Mouse (Mus musculus) midbrain, postnatal 0 days (tissue): Measurements from ENCODE around the gene Mtfp1. TPM values are rescaled to one million over a fixed set of nuclear protein-coding genes. Genes with fewer than 3 reads are reported as not detected.
"Not testable (repeated sequence)": the region's sequence is repeated elsewhere in the genome, so short reads cannot be mapped to it uniquely, and the experiment has no call there.

Experiments
- ATAC-seq: fragments of 200-750 bp; cut with Nextera tagmentation; 2 replicates; pipeline ENCODE4 v1.8.0; 2017; ENCODE audit warnings: moderate number of reproducible peaks, mild to moderate bottlenecking, moderate TSS enrichment, moderate library complexity; ENCODE audit not compliant: low FRiP score
- DNase-seq: peaks from one replicate; pipeline ENCODE4 v3.0.0-alpha.2; 2015; ENCODE audit warnings: low spot score
- H3K27ac ChIP-seq: fragments of 300-500 bp; sonication (generic); 2 replicates; pipeline ENCODE4 v1.5.1; 2014; ENCODE audit warnings: low read depth, mild to moderate bottlenecking, low read length, mixed read lengths
- H3K27me3 ChIP-seq: fragments of 300-500 bp; sonication (generic); 2 replicates; pipeline ENCODE4 v1.6.1; 2014; ENCODE audit warnings: low read length, control low read depth, mixed read lengths; ENCODE audit not compliant: insufficient read depth
- H3K36me3 ChIP-seq: fragments of 300-500 bp; sonication (generic); 2 replicates; pipeline ENCODE4 v1.6.1; 2014; ENCODE audit warnings: low read length, control low read depth, mixed read lengths; ENCODE audit not compliant: insufficient read depth
- H3K4me1 ChIP-seq: fragments of 300-500 bp; sonication (generic); 2 replicates; pipeline ENCODE4 v1.6.1; 2014; ENCODE audit warnings: mild to moderate bottlenecking, control low read depth, antibody characterized with exemption, low read length, mixed read lengths; ENCODE audit not compliant: insufficient read depth
- H3K4me2 ChIP-seq: fragments of 300-500 bp; sonication (generic); 2 replicates; pipeline ENCODE4 v1.6.1; 2014; ENCODE audit warnings: low read depth, mild to moderate bottlenecking, low read length, mixed read lengths; ENCODE audit not compliant: poor library complexity, severe bottlenecking
- H3K4me3 ChIP-seq: fragments of 300-500 bp; sonication (generic); 2 replicates; pipeline ENCODE4 v1.5.1; 2014; ENCODE audit warnings: low read depth, mild to moderate bottlenecking, low read length, moderate library complexity
- H3K9ac ChIP-seq: fragments of 300-500 bp; sonication (generic); replicated peaks from 2 replicates; pipeline ENCODE4 v1.6.1; 2014; ENCODE audit warnings: mild to moderate bottlenecking, low read length, moderate library complexity, mixed read lengths; ENCODE audit not compliant: poor library complexity, severe bottlenecking
- H3K9me3 ChIP-seq: fragments of 300-500 bp; sonication (generic); 2 replicates; pipeline ENCODE4 v1.6.1; 2016; ENCODE audit warnings: low read length, control low read depth
- CTCF ChIP-seq: IDR thresholded peaks from 2 replicates; pipeline ENCODE4 v1.5.1; 2016; ENCODE audit warnings: antibody characterized with exemption, mild to moderate bottlenecking
- WGBS: fragments of 180-500 bp; shearing (Covaris S2); extraction: QIAGEN DNeasy Blood & Tissue Kit; methylation state at CpG from one replicate; pipeline ENCODE4 v1.1.7; 2014; 5-methylcytosine and 5-hydroxymethylcytosine counted together
- polyA plus RNA-seq: library from polyadenylated mRNA; unstranded; fragments of >200 nt; fragmentation: Nextera tagmentation; extraction: Ambion mirVana; gene quantifications from 2 replicates; pipeline ENCODE4 v1.2.1, GENCODE M21; 2015
- total RNA-seq: library from RNA; depleted of rRNA; stranded (reverse); fragments of >200 nt; gene quantifications from 2 replicates; pipeline ENCODE4 v1.2.3, GENCODE M21; 2014

Gene Mtfp1
- total and polyA plus RNA-seq, 2 experiments from 2014 or later: 15.4 to 17.7 TPM

DNA sequence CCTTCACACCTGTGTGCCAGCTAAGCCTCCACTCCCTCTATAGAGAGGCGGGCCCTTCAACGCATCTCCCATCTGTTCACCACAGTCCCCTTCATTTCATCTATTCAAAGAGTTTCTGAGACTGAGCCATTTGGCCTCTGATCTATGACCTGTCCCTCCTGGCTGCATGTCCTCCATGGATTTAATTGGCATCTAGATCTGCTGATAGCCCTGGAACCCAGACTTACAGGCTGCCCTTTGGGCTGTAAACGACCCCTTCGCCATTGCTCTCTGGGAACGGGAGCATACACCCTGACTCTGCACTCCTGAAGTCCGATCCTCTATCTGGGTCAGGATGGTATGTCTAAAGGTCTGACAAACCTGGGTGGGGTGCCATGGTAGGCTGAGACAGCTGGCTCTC is 17.6 kb upstream of the Mtfp1 start:
- Histone ChIP-seq H3K9me3 (no peaks in the 10 kb centered on the region), H3K4me1 (peaks cover 12% of the 10 kb centered on the region), H3K9ac (no peak overlapping the region), H3K27ac (no peak overlapping the region), H3K4me2 (no peak overlapping the region), H3K4me3 (no peak overlapping the region), H3K27me3 (no peaks in the 10 kb centered on the region), H3K36me3 (peaks cover 25% of the 10 kb centered on the region)
- 87% methylated on average over 6 of the region's 6 CpGs for WGBS
- TF ChIP-seq CTCF: no peak
- no peak for ATAC-seq
- DNase-seq: no peak

DNA sequence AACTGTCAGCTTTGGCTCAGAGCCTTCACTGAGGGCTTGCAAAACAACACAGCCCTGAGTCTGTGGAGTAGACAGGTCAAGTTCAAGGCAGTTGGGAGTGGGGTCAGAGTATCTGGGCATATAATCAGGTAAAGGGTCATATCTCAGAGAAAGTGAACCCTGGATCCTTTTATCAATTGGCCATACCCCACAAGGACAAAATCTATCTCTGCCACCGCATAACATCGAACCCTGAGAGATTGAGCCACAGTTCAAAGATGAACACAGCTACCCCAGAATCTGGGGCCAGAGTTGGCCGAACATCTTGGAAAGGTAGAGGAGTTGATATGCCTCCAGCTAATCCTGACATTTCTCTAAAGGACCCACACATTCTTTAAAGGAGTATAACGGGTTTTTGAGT is 16.8 kb upstream of the Mtfp1 start:
- Histone ChIP-seq H3K9ac (no peak overlapping the region), H3K4me1 (peaks cover 4% of the 10 kb centered on the region; the same call in 1 of the 2 replicates), H3K4me3 (no peak overlapping the region), H3K4me2 (no peak overlapping the region), H3K27ac (no peak overlapping the region), H3K27me3 (no peaks in the 10 kb centered on the region), H3K9me3 (no peaks in the 10 kb centered on the region), H3K36me3 (peaks cover 25% of the 10 kb centered on the region)
- ATAC-seq (no peak), DNase-seq (no peak)
- TF ChIP-seq CTCF: no peak
- 89% methylated on average over 4 of the region's 4 CpGs for WGBS

DNA sequence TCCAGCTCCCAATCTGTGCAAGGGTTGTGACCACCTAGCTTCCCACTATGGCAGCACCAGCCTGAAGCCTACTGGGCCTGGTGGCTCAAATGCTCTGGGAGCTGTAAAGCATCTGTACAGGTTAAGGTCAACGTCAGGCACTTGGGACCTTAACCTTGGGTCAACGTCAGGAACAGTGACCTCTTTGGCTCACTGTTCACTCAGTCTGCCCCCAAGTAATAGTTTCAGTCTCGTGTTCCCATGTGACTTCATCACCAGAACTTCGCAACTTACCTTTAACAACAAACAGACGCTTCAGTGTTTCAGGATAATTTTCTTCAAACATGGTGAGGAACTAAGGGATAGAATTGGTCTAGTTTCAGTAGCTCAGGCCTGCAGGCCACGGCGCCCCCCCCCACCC is 13.4 kb upstream of the Mtfp1 start:
- TF ChIP-seq CTCF: no peak
- Histone ChIP-seq H3K27ac (no peak overlapping the region), H3K9me3 (no peaks in the 10 kb centered on the region), H3K36me3 (peaks cover 30% of the 10 kb centered on the region), H3K4me1 (no peaks in the 10 kb centered on the region), H3K27me3 (no peaks in the 10 kb centered on the region), H3K4me2 (no peak overlapping the region), H3K4me3 (no peak overlapping the region), H3K9ac (no peak overlapping the region)
- DNase-seq (no peak), ATAC-seq (no peak)
- WGBS: 89% methylated on average over 7 of the region's 7 CpGs

DNA sequence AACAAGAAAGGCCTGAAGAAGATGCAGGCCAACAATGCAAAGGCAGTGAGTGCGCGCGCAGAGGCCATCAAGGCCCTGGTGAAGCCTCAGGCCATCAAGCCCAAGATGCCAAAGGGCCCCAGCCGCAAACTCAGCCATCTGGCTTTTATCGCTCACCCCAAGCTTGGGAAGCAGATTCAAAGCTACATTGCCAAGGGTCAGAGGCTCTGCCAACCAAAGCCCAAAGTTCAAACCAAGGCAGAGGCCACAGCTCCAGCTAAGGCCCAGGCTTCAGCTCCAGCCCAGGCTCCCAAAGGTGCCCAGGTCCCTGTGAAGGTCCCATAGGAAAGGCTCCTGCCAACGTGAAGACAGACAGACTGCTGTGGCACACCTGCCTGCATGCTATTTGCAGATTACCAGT is 12.7 kb upstream of the Mtfp1 start:
- H3K9me3 ChIP-seq, H3K27ac ChIP-seq, ATAC-seq, H3K4me3 ChIP-seq, H3K4me2 ChIP-seq, H3K9ac ChIP-seq, DNase-seq, H3K27me3 ChIP-seq, H3K4me1 ChIP-seq: not testable (repeated sequence)
- WGBS: 95% methylated on average over 6 of the region's 6 CpGs
- H3K36me3 ChIP-seq: peaks cover 37% of the 10 kb centered on the region

DNA sequence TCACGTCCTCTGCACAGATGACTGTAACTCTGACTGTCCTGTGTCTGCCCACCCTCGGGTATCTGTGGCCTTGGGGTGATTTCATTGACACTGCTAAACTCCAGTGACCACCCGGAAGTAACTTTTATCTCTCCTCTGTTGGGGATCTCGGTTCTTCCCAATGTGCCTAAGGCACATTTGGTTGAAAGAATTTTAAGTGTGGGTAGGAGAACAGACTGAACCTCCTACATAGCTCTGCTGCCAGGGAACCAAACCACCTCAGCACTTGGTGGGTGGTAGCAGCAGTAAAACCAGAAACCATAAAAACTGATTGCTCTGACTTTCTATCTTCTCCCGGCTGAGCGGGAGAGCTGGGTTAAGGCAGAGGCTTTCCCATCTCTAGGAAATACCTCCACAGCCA is 10.2 kb upstream of the Mtfp1 start:
- DNase-seq: no peak
- Histone ChIP-seq H3K27me3 (no peaks in the 10 kb centered on the region), H3K4me2 (no peak overlapping the region), H3K4me1 (no peaks in the 10 kb centered on the region), H3K4me3 (no peak overlapping the region), H3K36me3 (peaks cover 35% of the 10 kb centered on the region), H3K9me3 (no peaks in the 10 kb centered on the region), H3K9ac (no peak overlapping the region), H3K27ac (no peak overlapping the region)
- ATAC-seq: no peak
- TF ChIP-seq CTCF: no peak
- WGBS: 84% methylated on average over 6 of the region's 6 CpGs

DNA sequence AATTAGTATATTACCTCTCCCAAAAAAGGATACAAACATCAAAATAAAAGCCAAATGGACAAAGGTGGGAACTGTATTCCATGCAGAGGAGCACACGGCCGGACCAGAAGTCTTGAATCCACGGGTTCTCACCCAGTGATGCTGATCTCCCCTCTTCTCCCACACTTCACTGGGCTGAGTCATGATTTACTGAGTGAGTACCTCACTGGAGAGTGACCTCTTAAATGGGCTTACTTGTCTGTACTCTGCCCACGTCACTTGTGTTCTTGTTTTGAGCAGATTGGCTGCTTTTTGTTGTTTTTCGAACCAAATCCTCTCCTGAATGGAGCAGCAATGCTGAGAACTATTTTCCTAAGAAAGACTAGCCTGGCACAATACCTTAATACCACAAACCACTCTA is 9.7 kb upstream of the Mtfp1 start:
- no peak for ATAC-seq
- DNase-seq: no peak
- no peak for TF ChIP-seq CTCF
- Histone ChIP-seq H3K9ac (no peak overlapping the region), H3K4me1 (no peaks in the 10 kb centered on the region), H3K27ac (no peak overlapping the region), H3K9me3 (no peaks in the 10 kb centered on the region), H3K4me3 (no peak overlapping the region), H3K36me3 (peaks cover 30% of the 10 kb centered on the region), H3K4me2 (no peak overlapping the region), H3K27me3 (no peaks in the 10 kb centered on the region)
- WGBS: 86% methylated on average over 5 of the region's 5 CpGs
